Mouse (Mus musculus) cerebellum, postnatal 36 days (tissue): ENCODE measurements at regions not wholly inside any gene's neighbourhood (a gene's known extent, or its start where the extent isn't known, plus 50 kb on each side); places are given as distances from the start of the nearest gene placed in this dataset.
"Not testable (repeated sequence)": the region's sequence is repeated elsewhere in the genome, so short reads cannot be mapped to it uniquely, and the experiment has no call there.

Experiments used
- DNase-seq, 2 experiments: peaks; one replicate each; pipeline ENCODE4 v3.0.0; 2021 to 2022; ENCODE audit warnings: mixed read lengths in 2 of 2

GRCm38 (mm10) chr17:83987683-83988082 is 139.9 kb upstream of the Haao start:
- DNase-seq = no peak

- DNase-seq = no peak
These were observed 138.3 kb upstream of the Haao start for GRCm38 (mm10) chr17:83985916-83986578.

DNA sequence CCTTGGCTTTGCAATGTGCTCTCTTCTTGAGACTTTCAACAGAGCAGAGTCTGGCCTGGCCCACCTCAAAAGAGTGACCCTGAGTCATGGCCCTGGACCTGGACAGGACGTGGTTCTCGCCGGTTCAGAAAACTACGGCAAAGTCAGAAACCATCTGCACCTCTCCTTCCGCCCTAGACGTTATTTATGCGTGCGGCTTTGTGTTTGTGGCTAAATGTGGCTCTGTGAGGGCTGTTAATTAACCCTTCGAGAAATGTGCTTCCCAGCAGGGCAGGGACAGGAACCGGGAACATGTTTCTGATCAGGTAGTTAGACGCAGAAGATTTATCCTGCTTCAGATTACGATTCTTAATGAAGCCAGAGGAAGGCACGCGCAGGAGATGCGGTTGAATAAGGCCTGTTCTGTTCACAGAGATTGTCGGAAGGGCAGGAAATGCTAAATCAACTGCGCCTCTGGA is 137.6 kb upstream of the Haao start:
- no peak for DNase-seq

DNA sequence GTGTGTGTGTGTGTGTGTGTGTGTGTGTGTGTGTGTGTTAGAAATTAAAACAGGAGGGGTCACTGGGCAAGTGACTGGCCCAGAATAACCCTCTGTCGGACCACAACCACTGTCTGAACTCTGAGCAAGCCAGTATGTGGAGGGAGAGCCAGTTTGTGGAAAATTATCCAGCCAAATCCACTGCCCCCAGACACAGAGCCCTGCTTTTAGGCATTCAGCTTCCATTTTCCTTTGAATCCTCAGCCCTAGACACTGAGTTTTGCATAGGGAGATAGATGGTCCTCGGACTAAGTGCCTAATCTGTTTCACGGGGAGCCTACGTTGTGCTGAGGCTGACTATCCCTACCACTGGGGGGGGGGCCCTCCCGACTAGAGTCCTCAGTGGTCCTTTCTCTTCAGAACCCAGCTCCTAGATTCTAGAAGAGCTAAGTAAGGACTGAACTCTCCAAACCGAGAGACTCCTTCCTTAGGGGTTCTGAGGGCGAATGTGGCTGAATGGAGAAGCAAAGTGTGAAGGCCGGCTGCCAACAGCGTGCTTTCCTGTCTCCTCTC is 136.2 kb upstream of the Haao start:
- DNase-seq = no peak

DNA sequence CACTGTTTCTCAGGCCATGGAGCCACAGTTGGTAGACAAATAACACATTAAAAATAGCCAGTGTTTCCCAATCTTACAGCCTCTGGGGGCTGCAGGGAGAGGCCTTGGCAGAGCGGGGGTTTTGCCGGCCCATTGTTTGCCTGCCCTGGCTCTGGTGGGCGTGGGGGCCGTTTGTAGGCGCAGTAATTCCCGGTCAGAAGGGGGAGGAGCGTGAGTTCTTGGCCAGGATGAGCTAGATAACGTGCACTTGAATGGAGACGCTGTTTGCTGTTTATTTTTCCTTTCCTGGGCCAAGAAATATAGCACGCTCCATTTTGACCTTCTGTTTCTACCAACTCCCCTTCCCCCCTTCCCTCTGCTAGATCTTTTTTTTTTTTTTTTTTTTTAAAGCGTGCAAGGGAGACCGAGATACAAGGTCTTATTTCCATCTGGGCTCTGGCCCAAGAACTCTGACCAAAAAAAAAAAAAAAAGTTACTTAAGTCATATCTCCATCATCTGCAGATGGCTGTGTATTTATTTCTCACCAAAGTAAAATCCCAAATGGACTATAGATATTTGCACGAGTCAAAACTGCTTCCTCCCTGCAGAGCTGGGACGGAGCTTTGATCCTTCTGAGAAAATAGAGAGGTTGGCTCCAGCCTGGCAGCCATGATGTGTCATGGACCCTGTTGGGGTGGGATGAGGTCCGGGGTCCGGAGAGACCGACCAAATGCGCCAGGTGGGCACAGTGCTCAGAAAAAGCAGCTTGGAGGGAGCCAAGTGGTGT is 135.5 kb upstream of the Haao start:
- no peak for DNase-seq

GRCm38 (mm10) chr17:83982700-83983069 is 134.9 kb upstream of the Haao start:
- DNase-seq = no peak

DNA sequence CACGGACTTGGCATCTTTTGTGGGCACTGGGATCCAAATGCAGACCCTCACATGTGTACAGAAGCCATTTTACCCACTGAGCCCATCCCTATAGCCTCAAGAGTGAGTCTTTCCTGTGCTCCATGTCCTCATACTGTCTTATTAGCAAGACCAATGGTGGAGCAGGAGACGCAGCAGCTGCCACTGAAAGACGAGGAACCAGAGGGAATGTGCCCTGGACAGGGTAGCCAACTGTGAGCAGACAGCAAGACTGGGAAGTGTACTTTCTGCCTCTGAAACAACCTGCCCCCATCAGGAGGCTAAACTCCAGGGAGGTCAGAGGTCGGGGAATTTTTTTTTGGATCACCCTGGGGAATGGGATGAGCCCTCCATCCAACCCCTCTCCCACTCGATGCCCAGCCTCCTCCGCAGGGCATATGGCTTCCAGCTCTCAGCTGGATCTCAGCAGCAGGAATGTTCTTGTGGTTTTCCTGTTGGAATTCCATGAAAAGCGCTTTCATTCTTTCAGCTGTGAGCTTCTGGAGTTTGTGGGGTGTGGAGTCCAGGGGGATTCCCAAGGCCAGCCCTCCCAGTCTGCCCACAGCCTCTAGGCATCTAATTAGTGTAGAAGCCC is 131.2 kb upstream of the Haao start:
- DNase-seq = no peak

DNA sequence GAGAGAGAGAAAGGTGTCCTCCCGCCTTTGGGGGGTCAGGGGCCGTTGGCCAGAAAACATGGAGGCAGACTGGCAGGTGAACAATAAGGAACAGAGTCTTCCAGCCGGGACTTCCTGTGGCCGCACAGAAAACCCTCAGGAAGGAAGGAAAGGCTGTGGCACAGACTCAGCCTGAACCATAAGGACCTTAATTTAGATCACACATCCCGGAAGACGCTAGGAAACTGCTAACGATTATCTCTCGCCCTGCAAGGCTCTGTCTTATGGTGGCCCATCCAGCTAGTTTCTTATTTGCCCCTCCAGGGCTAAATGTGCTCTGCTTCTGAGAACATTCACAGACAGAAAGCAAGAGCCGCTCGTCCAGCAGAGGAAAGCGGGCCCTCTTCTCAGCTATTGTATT is 130.0 kb upstream of the Haao start:
- DNase-seq = no peak

DNA sequence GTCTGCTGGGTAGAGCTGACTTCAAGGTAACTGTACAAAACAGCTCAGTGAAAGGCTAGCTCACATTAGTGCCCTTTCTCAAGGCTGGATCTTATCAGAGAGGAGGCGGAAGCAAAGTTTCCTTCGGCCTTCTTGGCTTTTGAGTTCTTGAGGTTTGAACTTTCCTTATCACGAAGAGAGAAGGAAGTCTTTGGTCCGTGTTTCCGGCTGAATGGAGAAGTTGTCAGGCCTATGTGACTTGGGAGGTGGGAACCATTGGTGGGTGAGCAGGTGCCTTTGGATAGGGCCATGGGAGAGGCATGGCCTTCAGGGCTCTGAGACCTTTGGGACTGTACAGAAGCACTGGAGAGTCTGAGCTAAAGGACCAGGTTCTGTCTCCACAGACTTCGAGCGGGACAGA is 128.1 kb upstream of the Haao start:
- no peak for DNase-seq

DNA sequence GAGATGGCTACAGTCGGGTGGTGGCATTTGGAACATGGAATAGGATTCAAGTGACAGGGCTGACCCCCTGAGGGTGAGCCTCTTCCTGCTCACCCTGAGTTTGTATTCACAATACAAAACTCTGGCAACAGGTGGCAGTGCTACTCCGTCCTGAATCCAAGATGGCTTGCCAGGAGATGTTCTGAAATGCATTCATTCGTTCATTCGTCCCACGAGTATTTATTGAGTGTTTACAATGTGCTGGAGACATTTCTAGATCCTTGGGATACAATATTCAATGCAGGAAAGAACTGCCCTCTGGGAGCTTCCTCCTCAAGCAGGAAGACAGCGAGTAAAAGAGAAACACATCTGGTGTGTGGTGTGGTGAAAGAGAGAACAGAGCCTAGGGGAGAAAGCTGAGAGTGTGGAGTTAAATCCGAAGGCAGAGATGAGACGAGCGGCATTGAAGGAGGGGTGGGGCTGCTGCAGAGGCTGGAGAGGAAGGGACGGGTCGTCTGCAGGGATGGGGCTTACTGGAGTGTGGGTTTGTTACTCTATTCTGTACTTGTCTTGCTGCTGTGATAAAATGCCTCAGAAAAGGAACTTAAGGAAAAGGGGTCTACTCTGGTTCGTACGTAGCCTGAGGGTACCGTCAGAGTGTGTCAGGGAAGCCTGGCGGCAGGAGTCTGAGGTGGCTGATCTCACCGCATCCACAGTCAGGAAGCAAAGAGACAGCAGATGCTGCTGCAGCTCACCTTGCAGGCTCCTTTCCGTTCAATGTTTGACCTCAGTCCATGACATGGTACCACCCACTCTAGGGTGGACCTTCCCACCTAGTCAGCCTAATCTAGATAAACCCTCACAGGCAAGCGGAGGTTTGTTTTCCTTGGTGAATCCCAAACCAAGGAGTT is 125.9 kb upstream of the Haao start:
- DNase-seq = peak; percentile 47 to 52

DNA sequence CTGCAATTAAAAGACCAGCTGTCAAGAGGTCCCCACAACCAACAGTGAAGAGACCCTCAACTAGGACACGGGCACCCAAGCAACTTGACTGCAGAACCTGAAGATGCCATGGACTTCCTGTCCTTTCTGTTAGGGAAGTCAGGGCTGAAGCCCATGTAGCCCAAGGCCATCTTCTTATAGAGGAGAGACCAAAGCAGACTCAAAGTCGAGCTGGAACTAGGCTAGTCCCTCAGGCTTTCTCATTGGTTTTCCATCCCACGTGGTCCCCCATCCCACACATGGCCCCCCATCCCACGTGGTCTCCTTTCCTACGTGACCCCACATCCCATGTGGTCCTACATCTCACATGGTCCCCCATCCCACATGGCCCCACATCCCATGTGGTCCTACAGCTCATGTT is 125.1 kb upstream of the Haao start:
- DNase-seq = no peak

- no peak for DNase-seq
These were observed 124.7 kb upstream of the Haao start for GRCm38 (mm10) chr17:83972470-83972869.

DNA sequence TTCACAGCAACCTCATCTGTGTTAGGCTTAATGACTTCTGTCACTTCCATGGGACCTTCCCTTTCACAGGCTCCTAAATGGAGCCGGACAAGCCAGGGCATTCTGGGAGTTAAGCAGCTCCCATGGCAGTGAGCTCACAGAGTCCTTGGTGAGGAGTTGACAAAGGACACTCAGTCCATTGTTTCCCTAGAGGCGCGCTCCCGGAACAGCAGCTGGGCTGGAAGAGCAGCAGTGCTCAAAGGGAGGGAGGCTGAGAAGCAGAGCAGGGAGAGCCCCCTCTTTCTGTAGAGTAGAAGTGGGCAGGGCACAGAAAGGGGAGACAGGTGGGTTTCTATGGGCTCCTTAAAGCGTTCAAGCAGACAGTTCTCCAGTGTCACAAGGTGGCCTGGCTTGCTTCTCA is 124.3 kb upstream of the Haao start:
- DNase-seq = peak in 1 of 2 experiments; percentile 1

GRCm38 (mm10) chr17:83969407-83969826 is 121.7 kb upstream of the Haao start:
- DNase-seq = peak; percentile 68 to 79

GRCm38 (mm10) chr17:83968124-83968523 is 120.4 kb upstream of the Haao start:
- not testable (repeated sequence) for DNase-seq

GRCm38 (mm10) chr17:83967007-83967406 is 119.2 kb upstream of the Haao start:
- DNase-seq = no peak

- DNase-seq = peak in 1 of 2 experiments; percentile 19
These were observed 116.9 kb upstream of the Haao start for GRCm38 (mm10) chr17:83964454-83965211.

GRCm38 (mm10) chr17:83963561-83963960 is 115.8 kb upstream of the Haao start:
- DNase-seq = peak in 1 of 2 experiments; percentile 7

DNA sequence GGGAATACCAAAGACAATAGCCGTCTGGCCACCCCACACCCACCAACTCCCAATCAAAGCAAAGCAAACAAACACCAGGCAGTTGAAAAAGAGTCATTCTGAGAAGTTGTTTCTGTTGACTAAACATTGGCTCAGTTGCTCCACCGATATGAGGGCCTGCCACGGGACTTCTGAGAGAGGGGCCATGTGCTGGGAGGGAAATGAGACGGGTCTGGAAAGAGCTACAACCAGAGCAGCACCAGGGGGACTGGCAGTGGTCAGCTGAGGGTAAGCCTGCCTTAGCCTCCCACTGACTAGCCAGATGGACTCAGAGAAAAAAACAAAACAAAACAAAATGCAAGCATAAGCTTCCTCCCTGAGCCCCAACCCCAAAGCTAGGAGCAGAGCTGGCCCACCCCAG is 115.1 kb upstream of the Haao start:
- DNase-seq = peak; percentile 34 to 35

DNA sequence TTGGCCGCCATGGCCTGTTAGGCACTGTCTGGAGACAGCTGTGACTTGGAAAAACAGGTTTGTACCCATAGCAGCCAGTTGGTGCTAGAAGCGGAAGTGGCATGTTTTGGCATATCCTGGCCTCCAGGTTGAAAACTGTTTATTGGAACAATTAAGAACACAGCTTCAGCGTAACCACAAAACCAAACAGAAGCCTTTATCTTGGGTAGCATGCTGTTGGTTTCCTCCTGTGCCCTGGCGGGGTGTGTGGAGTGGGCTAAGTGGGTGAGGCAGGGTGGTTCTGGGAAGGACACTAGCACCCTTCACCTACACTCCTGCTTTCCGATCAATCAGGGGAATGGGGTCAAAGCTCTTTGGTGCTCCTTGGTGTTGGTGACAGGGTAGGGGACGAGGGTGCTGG is 114.4 kb upstream of the Haao start:
- DNase-seq = peak in 1 of 2 experiments; percentile 1

DNA sequence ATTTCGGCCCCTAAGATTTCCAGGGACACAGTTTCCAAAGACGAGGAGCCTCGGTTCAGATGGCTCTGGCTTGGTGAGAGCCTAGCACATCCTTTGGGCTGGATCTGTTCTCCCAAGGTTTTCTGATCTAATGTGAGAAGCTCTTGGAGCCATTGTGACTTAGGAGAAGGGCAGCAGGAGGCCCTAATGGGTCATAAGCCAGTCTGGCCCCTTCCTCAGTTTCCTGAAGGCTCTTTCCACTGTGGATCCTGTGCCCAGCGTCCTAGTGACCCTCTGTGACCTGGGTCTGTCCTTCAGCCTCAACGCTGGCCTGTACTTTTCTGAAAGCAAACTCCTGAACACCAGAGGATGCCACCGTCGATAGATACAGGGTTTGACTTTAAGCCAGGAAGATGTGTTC is 113.1 kb upstream of the Haao start:
- DNase-seq = no peak

DNA sequence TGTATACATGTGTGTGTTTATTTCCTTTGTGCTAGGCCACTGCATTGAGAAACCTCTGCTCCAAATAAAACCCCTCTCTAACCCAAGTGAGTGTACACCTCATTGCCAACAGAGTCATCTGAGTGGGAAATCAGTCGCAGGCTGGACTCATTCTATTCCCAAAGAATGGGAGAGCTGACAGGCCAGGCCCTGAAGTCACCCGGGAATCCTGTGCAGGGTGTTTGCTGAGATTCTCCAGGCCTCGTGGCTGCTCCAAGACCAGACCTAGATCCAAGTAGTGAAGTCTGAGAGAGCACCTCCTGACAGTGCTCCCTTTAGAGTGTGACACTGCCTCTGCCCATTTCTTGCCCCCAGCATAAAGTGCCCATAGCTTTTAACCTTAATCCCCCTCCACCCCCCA is 112.4 kb upstream of the Haao start:
- DNase-seq = peak in 1 of 2 experiments; percentile 1
